Mouse (Mus musculus) brain, adult 2 months (tissue): ENCODE results near the gene Tmem53.

Experiments used
- DNase-seq: peaks from one replicate; pipeline ENCODE4 v3.0.0; 2011; ENCODE audit warnings: low read depth, low spot score

The Tmem53 gene

DNA sequence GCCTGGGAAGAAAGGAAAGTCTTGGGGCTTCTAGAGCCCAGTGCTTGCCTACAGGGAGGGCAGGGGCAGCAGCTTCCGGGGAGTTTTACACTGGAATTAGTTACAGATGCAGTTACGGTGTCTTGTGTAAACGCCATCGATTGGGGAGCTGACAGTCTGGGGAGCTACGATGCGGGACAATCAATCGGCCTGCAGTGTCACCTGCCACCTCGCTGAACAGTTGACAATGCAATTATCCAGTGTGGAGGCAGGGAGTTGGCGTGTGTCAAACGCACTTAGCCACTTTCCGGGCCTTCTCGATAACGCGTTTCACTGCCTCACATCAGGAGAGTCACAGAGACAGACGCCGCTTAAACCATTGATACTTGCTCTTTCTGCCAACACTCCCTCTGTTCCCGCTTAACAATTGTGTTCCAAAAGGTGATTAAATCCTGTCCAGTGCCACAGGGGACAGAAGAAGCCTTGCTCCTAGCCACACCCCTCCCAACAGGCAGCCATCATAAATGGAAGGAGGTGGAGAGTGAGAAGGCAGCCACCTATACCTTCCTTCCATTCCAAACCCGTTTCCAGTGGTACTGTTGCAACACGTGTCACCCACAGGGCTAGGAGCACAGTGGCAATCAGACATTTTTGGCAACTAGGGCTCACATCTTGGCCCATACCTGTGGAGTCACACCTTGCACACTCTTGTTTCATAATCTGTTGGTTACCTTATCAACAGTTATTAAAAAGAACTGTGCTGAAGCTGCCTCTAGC, 29.5 kb downstream of the Tmem53 start:
- no peak for DNase-seq

DNA sequence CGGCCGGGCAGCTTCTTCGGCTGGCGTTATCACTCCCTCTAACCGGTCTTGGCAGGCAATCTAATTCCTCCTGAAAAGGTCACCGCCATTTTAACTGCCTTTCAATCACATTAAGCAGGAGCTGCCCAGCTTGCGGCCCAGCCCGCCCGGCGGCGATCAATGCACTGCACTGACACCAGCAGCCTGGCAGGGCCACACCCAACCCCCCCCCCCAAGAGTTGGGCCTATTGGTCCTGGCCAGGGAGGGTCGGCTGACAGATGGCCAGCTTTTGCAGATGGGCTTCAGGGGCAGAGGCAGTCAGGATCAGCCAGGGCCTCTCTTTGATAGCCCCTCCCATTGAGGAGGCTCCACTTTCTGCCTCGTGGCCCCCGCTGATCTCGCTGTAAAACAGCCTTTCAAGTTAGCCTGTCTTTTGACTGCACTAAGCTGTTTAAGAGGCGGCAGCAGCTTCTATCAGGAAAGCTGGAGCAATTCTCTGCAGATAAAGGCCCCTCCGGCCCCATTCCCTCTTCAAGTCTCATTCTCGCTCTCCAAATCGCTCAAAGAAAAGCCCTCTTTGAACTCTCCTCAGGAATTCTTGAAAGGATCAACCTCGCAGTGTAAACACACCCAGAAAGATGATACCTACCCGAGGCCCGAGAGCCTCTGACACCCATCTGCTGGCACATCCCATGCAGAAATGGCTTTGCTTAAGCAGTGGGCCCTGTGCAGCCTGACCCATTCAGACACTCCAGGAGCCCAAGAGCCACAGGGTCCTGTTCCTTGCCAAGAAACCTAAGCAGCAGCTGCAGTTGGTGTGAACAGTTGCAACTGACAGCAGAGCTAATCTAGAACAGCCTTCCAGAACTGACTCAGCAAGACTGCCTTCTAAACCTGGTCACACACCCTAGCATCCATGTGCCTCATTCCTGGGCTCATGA, 31.8 kb downstream of the Tmem53 start:
- peak; percentile 40 for DNase-seq

DNA sequence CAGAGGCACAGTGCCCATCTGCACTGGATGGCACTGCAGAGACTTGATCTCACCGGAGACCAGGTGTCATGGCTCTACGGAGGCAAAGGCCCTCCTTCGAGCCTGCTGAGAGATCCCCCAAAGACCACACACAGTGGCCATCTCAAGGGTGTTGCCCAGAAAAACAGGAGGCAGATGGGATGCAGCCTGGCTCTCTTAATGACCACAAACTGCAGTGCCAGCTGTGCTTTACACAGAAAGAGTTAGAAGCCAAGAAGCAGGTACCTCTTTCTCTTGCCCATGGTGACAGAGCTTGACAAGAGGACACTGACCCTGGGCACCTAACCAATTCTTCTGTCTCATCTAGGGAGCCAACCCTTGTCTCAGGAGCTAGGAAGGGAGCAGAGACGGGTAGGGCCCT, 32.6 kb downstream of the Tmem53 start:
- DNase-seq, result no peak

- peak; percentile 46 for DNase-seq
These were observed 36.7 kb downstream of the Tmem53 start for GRCm38 (mm10) chr4:117288277-117288926.

GRCm38 (mm10) chr4:117288927-117289801, 37.4 kb downstream of the Tmem53 start:
- DNase-seq, result peak; percentile 85

GRCm38 (mm10) chr4:117291696-117292095, 39.9 kb downstream of the Tmem53 start:
- no peak for DNase-seq

GRCm38 (mm10) chr4:117296849-117297593, 45.3 kb downstream of the Tmem53 start:
- DNase-seq, result no peak

GRCm38 (mm10) chr4:117297819-117298218, 46.1 kb downstream of the Tmem53 start:
- DNase-seq, result no peak

GRCm38 (mm10) chr4:117299921-117300320, 48.2 kb downstream of the Tmem53 start:
- DNase-seq, result no peak

- no peak for DNase-seq
These were observed 50.5 kb downstream of the Tmem53 start for GRCm38 (mm10) chr4:117302027-117302806.

GRCm38 (mm10) chr4:117303581-117304238, 52.0 kb downstream of the Tmem53 start:
- DNase-seq, result no peak

DNA sequence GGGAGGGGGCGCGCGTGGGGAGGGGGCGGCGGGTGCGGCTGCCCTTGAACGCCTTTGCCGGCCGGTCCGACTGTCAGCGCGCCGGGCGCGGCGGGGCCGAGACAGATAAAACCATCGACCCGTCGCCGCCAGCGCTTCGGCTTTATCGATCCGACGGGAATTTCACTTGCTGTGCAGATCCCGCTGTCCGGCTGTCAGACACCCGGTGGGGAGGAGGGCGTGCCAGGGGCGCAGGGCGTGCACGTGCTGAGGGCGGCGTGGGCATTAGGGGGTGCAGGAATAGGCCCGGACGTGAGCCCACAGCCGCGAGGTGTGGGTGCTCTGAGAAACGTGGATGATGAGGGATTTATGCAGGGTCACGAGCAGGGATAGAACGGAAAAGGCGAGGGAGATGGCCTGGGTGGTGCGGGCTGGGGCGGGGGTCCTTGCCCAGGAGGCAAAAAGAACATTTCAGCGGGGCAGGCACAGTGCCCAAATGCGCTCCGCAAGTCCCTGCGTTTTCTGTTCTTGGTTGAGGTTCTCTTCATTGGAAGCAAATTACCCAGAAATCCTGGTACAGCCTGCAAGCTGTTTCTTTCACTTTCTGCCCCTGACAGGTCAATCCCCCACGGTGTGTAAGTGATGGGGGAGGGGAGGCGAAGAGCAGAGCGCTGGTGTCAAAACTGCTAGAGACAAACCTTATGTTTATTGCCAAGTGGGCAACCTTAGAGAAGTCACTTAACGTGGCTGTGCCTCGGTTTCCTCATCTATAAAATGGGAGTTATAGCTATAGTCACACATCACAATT, 52.7 kb downstream of the Tmem53 start:
- DNase-seq, result no peak

DNA sequence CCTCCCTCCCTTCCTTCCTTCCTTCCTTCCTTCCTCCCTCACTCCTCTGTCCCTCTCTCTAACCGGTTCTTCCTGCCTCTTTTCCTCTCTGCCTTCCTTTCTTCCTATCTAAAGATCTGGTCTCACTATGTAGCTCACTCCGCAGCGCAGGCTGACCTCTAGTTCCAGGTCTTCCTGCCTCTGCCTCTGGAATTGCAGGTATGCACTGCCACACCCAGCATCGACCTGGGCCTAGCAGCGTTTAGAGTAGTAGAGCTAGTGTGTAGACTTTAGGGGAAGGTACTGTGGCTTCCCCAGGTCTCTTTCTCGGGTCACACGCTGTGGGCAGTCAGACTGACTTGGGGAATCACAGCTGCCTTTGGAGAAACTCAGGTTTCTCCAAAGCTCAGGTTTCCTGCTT, 53.7 kb downstream of the Tmem53 start:
- DNase-seq, result no peak

GRCm38 (mm10) chr4:117307270-117307669, 55.5 kb downstream of the Tmem53 start:
- DNase-seq, result peak; percentile 24

GRCm38 (mm10) chr4:117309427-117309826, 57.7 kb downstream of the Tmem53 start:
- no peak for DNase-seq

DNA sequence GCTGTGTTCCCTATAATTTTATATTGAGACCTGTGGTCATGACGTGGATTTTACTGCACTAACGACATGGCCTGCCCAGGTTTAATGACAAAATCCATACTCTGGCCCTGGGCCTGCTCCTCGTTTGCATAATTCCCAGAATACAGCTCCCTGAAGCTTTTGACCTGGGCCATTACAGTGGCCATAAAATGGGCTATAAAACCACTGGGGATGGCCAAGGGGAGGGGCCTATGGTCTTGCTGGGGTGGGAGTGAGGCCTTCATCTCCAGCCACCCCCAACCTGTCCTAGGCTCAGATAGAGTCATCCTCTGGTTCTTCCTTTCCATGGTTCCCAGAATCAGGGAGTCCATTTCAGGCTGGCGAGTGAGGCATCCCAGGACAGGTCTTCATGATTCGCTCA, 60.1 kb downstream of the Tmem53 start:
- DNase-seq, result no peak

DNA sequence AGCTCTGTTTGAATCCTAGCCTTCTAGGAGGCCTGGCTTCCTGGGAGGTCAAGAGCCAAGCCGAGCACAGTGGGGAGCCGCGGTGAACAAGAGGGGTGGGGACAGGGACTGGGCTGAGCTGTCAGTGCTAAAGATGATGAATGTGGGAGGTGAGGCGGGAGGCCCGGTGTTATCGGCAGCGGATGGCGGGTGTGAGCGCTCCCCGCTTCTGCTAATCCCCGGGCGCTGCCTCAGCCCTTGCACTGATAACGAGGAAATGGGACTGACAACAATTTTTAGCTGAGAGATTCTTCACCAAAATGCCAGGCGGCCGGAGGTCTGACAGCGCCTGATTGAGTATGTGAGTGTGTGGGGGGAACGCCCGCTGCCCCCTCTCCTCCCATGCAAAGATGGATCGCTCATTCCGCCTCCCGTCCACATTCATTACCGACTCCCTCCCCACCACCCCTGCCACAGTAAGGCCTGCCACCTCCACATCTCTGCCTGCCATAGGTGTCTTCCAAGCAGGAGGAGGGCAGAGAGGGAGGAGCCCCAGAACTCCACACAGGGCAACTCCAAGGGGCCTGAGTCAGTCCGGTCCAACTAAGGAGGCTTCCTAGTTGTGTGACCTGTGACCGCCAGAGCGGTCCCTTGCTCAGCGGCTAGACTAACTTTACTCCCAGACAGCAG, 60.8 kb downstream of the Tmem53 start:
- no peak for DNase-seq

GRCm38 (mm10) chr4:117313085-117313424, 61.3 kb downstream of the Tmem53 start:
- no peak for DNase-seq
